ENCODE assay signal across 26 mouse cellular contexts in the genomic region with DNA sequence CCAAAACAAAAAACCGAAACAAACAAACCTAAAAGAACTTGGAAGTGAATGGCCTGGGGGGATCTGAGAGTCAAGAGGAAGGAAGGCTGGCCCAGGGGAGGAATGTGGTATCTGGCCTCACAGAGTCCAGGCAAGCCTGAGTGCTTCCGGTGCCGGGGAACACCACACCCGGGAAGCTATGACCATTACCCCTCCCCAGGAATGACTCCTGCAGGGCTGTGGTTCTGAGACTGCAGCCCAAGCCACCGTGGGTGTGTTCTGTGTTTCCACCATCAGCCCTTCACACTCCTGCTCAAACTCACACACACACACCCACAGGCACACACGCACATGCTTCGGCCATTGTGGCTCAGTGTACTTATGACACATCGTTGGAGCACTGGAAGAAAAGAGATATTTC.
"Had no signal": no experiment of that assay in that cellular context is flagged by ENCODE, and none has a peak within 500 bp of the region (broad histone marks: within the 10 kb centered on the region; RNA-seq: fewer than 3 reads in every experiment).

No protein-coding gene starts in this region.

- H3K9me3 ChIP-seq: heart, embryonic 13.5 days; heart, embryonic 15.5 days; hindbrain, embryonic 13.5 days; hindbrain, embryonic 15.5 days; limb, embryonic 10.5 days; limb, embryonic 12.5 days; liver, embryonic 13.5 days; liver, embryonic 15.5 days had no signal

- H3K36me3 ChIP-seq: heart, embryonic 13.5 days; heart, embryonic 15.5 days; hindbrain, embryonic 13.5 days; hindbrain, embryonic 15.5 days; limb, embryonic 10.5 days; limb, embryonic 12.5 days; liver, embryonic 13.5 days; liver, embryonic 15.5 days had no signal

- H3K4me2 ChIP-seq: heart, embryonic 11.5 days; heart, embryonic 13.5 days; heart, embryonic 15.5 days; hindbrain, embryonic 13.5 days; hindbrain, embryonic 15.5 days; limb, embryonic 12.5 days; liver, embryonic 11.5 days; liver, embryonic 13.5 days; liver, embryonic 15.5 days had no signal

- H3K4me3 ChIP-seq: heart, adult 2 months; heart, embryonic 13.5 days; heart, embryonic 15.5 days; hindbrain, embryonic 13.5 days; hindbrain, embryonic 15.5 days; layer of hippocampus, adult 2 months; left cerebral cortex, adult 2 months; limb, embryonic 10.5 days; limb, embryonic 12.5 days; liver, embryonic 13.5 days; liver, embryonic 15.5 days had no signal

- H3K9ac ChIP-seq: heart, embryonic 13.5 days; heart, embryonic 15.5 days; hindbrain, embryonic 13.5 days; hindbrain, embryonic 15.5 days; limb, embryonic 12.5 days; liver, embryonic 13.5 days; liver, embryonic 15.5 days had no signal

- H3K4me1 ChIP-seq: heart, embryonic 13.5 days; heart, embryonic 15.5 days; hindbrain, embryonic 13.5 days; hindbrain, embryonic 15.5 days; limb, embryonic 10.5 days; limb, embryonic 12.5 days; liver, embryonic 13.5 days; liver, embryonic 15.5 days had no signal

- H3K27ac ChIP-seq: heart, adult 2 months; heart, embryonic 13.5 days; heart, embryonic 15.5 days; hindbrain, embryonic 13.5 days; hindbrain, embryonic 15.5 days; hindbrain, postnatal 0 days; left cerebral cortex, adult 2 months; limb, embryonic 10.5 days; limb, embryonic 12.5 days; liver, embryonic 13.5 days; liver, embryonic 15.5 days had no signal

- ATAC-seq: hindbrain, postnatal 0 days; intestine, embryonic 16.5 days had no signal

- DNase-seq: gastrocnemius, postnatal 14 days; gastrocnemius, postnatal 36 days; heart, adult 2 months; heart, postnatal 14 days; heart, postnatal 36 days; kidney, adult 11 months; kidney, adult 2 months; kidney, adult 9 months; kidney, postnatal 10 days; kidney, postnatal 25 days; kidney, postnatal 4 days; liver; liver, embryonic 13.5 days had no signal

- H3K27me3 ChIP-seq: heart, embryonic 13.5 days; heart, embryonic 15.5 days; hindbrain, embryonic 13.5 days; hindbrain, embryonic 15.5 days; limb, embryonic 12.5 days; liver, embryonic 13.5 days; liver, embryonic 15.5 days had no signal
